Mouse (Mus musculus): Measurements from ENCODE around the gene Dcpp2. TPM values are rescaled to one million over a fixed set of nuclear protein-coding genes. Genes with fewer than 3 reads are reported as not detected.

Dcpp2 gene
- not detected for total RNA-seq (2023)

DNA sequence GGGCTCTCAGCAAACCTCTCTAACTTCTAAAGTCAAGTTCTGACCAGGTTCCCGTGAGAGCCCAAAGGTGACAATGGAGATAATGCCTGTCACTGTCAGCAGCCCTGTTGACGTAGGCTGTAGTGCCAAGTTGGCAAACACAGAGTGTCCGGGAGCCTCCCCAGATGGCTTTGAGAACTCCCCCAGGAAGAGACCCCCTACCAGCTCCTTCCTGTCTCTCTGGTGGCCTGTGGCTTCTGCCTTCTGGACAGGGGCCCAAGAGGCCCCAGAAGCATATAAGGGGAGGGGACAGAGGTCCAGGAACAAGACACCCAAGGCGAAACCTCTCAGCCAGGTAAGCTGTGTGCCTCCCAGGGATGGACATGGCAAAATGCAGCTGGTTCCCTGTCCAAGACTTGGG is at the start of gene Dcpp2, which contains the start of gene Dcpp1:
Dcpp2 (plus strand) TSS at position 305 of the 400 bp plus-strand sequence.
Dcpp1 (plus strand) TSS at position 301 of the 400 bp plus-strand sequence.

DNA sequence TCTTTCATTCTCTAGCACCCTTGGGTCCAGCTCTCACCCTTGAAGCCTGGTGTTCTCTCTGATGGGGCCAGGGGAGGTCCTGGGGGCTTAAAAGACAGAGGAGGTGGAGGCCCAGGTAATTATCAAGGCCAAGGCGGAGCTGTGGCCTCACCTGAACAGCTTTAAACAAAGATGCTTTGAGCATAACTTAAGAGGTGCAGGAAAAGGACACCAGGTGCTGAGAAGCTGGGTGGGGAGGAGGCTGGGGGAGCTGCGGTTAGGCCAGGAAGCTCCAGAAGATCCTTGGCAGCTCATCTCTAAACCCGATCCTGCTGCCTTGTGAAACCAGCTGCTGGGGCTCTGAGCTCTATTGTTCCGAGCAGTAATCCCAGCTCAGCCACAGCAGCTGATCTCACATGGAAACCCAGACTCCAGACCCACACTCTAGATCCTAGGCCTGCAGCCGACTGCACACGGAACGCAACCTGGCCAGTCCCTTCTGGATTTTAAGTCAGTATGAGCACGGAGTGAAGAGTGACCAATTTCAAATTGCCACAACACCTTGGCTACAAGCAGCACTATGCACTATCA is 44.6 kb upstream of the Dcpp2 start, which contains the start of gene Prss33:
Prss33 (minus strand) TSS at position 51 of the 570 bp plus-strand sequence.

DNA sequence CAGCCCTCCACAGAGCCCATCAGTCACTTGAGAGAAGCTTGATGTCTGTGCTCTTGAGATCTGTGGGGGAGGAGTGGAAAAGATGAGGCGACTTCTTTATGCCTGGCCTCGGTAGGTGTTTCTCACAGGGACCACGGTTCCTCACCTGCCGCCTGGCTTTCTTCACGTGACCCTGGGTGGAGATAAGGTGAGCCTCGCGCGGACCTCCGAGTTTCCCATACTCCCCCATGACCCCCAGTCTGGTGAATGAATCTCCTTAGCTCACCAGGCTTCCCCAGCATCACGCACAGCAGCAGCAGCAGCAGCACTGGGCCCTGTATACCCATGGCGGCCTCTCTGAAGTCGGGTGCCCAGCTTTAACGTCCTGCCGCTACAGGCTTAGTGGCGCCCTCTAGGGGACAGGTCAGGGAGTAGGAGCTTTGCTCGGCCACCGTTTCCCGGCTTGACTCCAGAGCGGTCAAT is 36.8 kb upstream of the Dcpp2 start, which contains the start of the genes Prss32 and Prss41:
Prss32 (plus strand) TSS at position 44 of the 462 bp plus-strand sequence.
Prss41 (minus strand) TSS at position 361 of the 462 bp plus-strand sequence.

DNA sequence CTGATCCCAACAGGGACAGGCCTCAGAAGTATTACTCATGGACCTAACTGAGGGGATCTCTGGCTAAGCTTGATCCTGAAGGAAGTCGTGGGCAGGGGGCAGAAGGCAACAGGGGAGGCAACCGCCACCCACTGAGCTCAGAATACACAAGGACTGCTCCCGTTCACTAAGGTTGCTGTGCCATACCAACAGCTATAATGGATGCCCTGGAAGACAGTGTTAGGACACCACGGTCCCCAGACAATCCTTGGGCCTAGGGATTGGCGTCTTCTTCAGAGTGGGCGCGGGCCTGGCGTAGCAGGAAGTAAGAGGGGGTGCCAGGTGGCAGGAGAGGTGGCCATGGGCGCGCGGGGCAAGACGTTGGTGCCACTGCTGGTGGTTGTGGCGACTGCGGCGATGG is 12.9 kb upstream of the Dcpp2 start, which contains the start of gene Prss21:
Prss21 (plus strand) TSS at position 301 of the 400 bp plus-strand sequence.

DNA sequence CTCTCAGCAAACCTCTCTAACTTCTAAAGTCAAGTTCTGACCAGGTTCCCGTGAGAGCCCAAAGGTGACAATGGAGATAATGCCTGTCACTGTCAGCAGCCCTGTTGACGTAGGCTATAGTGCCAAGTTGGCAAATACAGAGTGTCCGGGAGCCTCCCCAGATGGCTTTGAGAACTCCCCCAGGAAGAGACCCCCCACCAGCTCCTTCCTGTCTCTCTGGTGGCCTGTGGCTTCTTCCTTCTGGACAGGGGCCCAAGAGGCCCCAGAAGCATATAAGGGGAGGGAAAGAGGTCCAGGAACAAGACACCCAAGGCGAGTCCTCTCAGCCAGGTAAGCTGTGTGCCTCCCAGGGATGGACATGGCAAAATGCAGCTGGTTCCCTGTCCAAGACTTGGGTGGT is 36.5 kb downstream of the Dcpp2 start, which contains the start of gene Dcpp3:
Dcpp3 (plus strand) TSS at position 301 of the 400 bp plus-strand sequence.

DNA sequence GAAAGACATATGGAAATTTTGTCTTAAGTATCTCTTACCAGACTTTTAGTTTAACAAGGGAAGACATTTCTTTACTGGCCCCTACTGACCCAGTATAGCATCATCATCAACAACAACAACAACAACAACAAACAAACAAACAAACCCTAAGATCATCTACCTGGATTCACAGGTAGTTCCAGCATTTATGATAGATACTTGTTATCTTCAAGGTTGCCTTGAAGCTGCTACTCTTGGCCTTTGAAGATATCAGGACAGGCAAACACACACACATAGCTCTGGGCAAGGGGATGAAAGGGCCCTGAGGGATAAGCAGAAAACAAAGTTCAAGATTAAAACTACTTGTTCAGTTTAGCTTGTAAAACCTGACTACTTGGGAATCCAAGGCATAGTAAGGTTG is 60.7 kb downstream of the Dcpp2 start, which contains the start of gene Sbp:
Sbp (plus strand) TSS at position 301 of the 400 bp plus-strand sequence.

Other genes with a start within 250 kb of the Dcpp2 start
- 0.41 TPM for gene Mmp25, start 235.6 kb upstream of the Dcpp2 start, total RNA-seq (2023)
- gene Bicdl2, start 220.4 kb upstream of the Dcpp2 start, total RNA-seq (2023), result not detected
- gene Hcfc1r1, start 207.3 kb upstream of the Dcpp2 start, total RNA-seq (2023), result 39.5 TPM
- gene Thoc6, start 207.0 kb upstream of the Dcpp2 start, total RNA-seq (2023), result 22.4 TPM
- gene Tnfrsf12a, start 203.4 kb upstream of the Dcpp2 start, total RNA-seq (2023), result 61.0 TPM
- not detected for gene Cldn6, start 201.6 kb upstream of the Dcpp2 start, total RNA-seq (2023)
- not detected for gene Cldn9, start 196.9 kb upstream of the Dcpp2 start, total RNA-seq (2023)
- gene 1520401A03Rik, start 158.1 kb upstream of the Dcpp2 start, total RNA-seq (2023), result not detected
- 36.2 TPM for gene Pkmyt1, start 154.5 kb upstream of the Dcpp2 start, total RNA-seq (2023)
- 2.6 TPM for gene Paqr4, start 140.0 kb upstream of the Dcpp2 start, total RNA-seq (2023)
- gene Kremen2, start 135.0 kb upstream of the Dcpp2 start, total RNA-seq (2023), result 0.89 TPM
- 27.5 TPM for gene Flywch1, start 109.3 kb upstream of the Dcpp2 start, total RNA-seq (2023)
- gene Flywch2, start 94.8 kb upstream of the Dcpp2 start, total RNA-seq (2023), result not detected
- 1,442 TPM for gene Srrm2, start 90.3 kb upstream of the Dcpp2 start, total RNA-seq (2023)
- 199 TPM for gene Elob, start 51.7 kb upstream of the Dcpp2 start, total RNA-seq (2023)
- not detected for gene Prss33, start 44.8 kb upstream of the Dcpp2 start, total RNA-seq (2023)
- not detected for gene Prss32, start 37.0 kb upstream of the Dcpp2 start, total RNA-seq (2023)
- 1.4 TPM for gene Prss41, start 36.7 kb upstream of the Dcpp2 start, total RNA-seq (2023)
- gene Prss21, start 12.8 kb upstream of the Dcpp2 start, total RNA-seq (2023), result not detected
- not detected for gene Dcpp1, start within 50 bp of the Dcpp2 start, total RNA-seq (2023)
- not detected for gene Dcpp3, start 36.6 kb downstream of the Dcpp2 start, total RNA-seq (2023)
- not detected for gene Sbp, start 60.8 kb downstream of the Dcpp2 start, total RNA-seq (2023)
- not detected for gene Sbpl, start 74.4 kb downstream of the Dcpp2 start, total RNA-seq (2023)
- gene Prss30, start 99.7 kb downstream of the Dcpp2 start, total RNA-seq (2023), result not detected
- gene Prss22, start 117.2 kb downstream of the Dcpp2 start, total RNA-seq (2023), result not detected
- not detected for gene Prss27, start 157.3 kb downstream of the Dcpp2 start, total RNA-seq (2023)
- 32.5 TPM for gene Kctd5, start 192.6 kb downstream of the Dcpp2 start, total RNA-seq (2023)

Data from CD4-positive naive resting alpha-beta T cell, adult 57 days (primary cell).